Mouse (Mus musculus): Measurements from ENCODE around the gene Ncor2.

DNA sequence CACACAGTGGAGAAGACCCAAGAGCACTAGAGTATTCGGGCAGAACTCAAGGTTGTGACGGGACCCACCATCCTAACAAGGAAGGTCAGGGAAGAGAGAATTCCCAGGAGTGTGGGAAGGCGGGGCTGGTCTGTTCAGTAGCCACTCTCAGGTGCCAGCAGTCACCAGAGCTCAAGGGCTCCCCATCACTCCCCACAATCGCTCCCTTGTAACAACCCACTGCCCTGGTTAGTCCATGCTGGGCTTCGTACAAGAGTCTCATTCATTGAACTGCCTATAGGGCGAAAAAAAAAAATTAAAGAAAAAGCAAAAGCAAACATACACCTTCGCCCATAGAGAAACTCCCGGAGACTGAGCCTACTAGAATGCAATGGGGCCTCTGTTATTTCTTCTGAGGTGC lies 186.7 kb downstream of the Ncor2 start:
- no peak for TF ChIP-seq GATA1 (IDR thresholded peaks at IDR 0.05; ENCODE audit: low read length)
- TF ChIP-seq TAL1 (IDR thresholded peaks at IDR 0.05; ENCODE audit: low read length), result no peak
